Mouse (Mus musculus) thymus, postnatal 0 days (tissue): ENCODE results near the gene Uvssa. TPM values are rescaled to one million over a fixed set of nuclear protein-coding genes. Genes with fewer than 3 reads are reported as not detected.

ENCODE experiments used
- DNase-seq: peaks from one replicate; pipeline ENCODE4 v3.0.0-alpha.2; 2015; ENCODE audit warnings: low spot score
- polyA plus RNA-seq: library from polyadenylated mRNA; unstranded; fragments of >200 nt; fragmentation: Nextera tagmentation; extraction: Ambion mirVana; gene quantifications from 2 replicates; pipeline ENCODE4 v1.2.1, GENCODE M21; 2015

Gene Uvssa
- polyA plus RNA-seq, 1 experiment from 2014 or later = 10.4 TPM

DNA sequence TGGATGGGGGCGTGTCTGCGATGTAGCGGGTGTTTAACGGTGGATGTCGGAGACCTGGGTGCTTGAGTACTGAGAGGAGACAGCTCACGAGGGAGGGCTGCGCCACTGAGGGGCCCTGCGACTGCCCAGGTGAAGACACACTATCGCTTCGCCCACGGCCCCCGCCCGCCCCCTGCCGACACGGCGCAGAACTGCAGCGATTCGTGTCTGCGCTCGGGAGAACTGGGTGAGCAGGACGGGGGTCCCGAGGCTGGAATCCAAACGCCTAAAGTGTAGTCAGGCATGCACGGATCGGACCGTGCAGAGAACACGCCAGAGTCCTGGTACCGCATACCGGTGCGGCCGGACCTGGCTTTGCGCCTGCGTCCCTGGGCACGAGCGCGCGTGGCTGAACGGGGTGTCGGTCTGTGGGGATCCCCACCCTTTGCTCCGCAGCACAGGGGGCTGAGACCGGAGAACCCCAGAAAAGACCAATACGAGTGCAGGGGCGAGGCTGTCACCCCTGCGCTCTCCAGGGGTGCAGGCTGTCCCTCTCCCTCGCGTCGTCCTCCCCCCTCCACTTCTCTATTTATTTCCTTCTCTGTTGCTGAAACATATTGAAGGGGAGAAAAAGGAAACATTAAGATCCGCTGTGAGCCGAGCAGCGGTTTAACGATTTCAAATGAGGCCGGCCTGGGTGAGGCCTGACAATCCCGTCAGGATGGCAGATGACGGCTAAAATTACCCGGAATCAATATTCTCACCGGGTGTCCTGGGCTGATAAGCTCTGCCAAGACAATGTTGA, 64.8 kb downstream of the Uvssa start:
- peak; percentile 61 for DNase-seq

DNA sequence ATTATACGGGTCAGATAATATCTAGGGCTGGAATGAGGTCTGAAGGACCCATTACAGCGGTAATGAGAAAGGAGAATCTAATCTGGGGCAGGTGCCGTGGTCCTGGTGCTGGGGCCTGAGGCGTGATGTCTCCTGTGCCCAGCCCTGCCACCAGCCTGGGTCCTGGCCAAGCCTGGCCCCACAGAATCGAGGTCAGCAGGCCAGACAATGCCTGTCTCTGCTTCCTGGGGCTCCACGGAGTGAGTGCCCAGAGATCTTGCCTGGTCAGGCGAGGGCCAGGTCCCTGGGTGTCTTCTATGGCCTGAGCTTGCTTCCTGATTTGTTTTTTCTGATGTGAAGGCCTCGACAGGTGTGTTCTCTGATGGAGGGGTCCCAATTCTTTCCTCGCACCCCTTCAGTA, 65.4 kb downstream of the Uvssa start:
- DNase-seq = no peak

DNA sequence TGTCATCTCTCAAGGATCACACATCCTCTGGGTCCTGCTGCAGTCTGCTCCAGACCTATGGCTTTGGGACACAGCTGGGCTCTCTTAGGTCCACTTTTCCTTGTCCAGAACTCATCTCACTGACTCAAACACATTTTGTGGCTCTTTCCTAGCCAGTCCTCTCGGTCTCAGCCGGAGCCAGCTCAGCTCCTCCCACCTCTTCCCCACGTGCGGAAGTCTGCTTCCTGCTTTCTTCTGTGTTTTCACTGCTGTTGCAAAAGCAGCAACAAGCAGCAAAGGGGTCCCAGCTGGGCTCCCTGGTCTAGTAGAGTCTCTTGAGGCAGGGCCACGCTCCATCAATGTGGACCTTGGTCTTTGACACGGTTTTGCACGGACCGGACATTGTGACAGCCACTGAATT, 77.4 kb downstream of the Uvssa start:
- DNase-seq = no peak

GRCm38 (mm10) chr5:33458132-33458622, 79.8 kb downstream of the Uvssa start:
- DNase-seq = no peak

GRCm38 (mm10) chr5:33459111-33459510, 80.8 kb downstream of the Uvssa start:
- DNase-seq = no peak

GRCm38 (mm10) chr5:33464390-33464789, 86.0 kb downstream of the Uvssa start:
- DNase-seq = no peak

- no peak for DNase-seq
Observed at GRCm38 (mm10) chr5:33465464-33465863, 87.1 kb downstream of the Uvssa start.

Other genes starting within 250 kb of the Uvssa start
- gene Spon2, start 160.1 kb upstream of the Uvssa start, polyA plus RNA-seq = 14.8 and 16.8 TPM in 2 replicates
- gene Ctbp1, start 103.6 kb upstream of the Uvssa start, polyA plus RNA-seq = 269 and 297 TPM in 2 replicates
- 83.0 and 86.8 TPM in 2 replicates for gene Maea, start 43.0 kb upstream of the Uvssa start, polyA plus RNA-seq
- not detected in 2 replicates for gene Nkx1-1, start 55.4 kb downstream of the Uvssa start, polyA plus RNA-seq